Mouse (Mus musculus) erythroblast, embryonic 14.5 days (primary cell): ENCODE measurements around the gene Malrd1. TPM values are rescaled to one million over a fixed set of nuclear protein-coding genes. Genes with fewer than 3 reads are reported as not detected.

Experiments
- H3K27me3 ChIP-seq: 2 replicates; pipeline ENCODE4 v1.6.1; 2012; ENCODE audit warnings: inconsistent platforms; ENCODE audit not compliant: control insufficient read depth
- H3K36me3 ChIP-seq: 2 replicates; pipeline ENCODE4 v1.6.1; 2012; ENCODE audit warnings: mild to moderate bottlenecking, inconsistent platforms; ENCODE audit not compliant: control insufficient read depth
- H3K4me1 ChIP-seq: 2 replicates; pipeline ENCODE4 v1.6.1; 2012; ENCODE audit warnings: inconsistent platforms; ENCODE audit not compliant: control insufficient read depth
- H3K4me3 ChIP-seq: replicated peaks from 2 replicates; pipeline ENCODE3; 2012; ENCODE audit warnings: moderate library complexity, mild to moderate bottlenecking, inconsistent platforms
- H3K9me3 ChIP-seq: 2 replicates; pipeline ENCODE4 v1.6.1; 2012; ENCODE audit warnings: low read length, inconsistent platforms, mixed read lengths; ENCODE audit not compliant: control insufficient read depth
- GATA1 ChIP-seq: IDR thresholded peaks from 2 replicates; pipeline ENCODE4 v1.6.1; 2012; ENCODE audit warnings: low read length, inconsistent platforms, mixed read lengths
- TAL1 ChIP-seq: IDR thresholded peaks from 3 replicates; pipeline ENCODE4 v1.6.1; 2012; ENCODE audit warnings: low read length, inconsistent platforms, mixed read lengths
- polyA plus RNA-seq: library from polyadenylated mRNA; stranded (reverse); fragments of >175 nt; gene quantifications from 2 replicates; pipeline ENCODE4 v1.2.3, GENCODE M21; 2012

Gene Malrd1
- not detected in 2 replicates for polyA plus RNA-seq

- peaks cover 15% of the 10 kb centered on the region for H3K9me3 ChIP-seq
- H3K27me3 ChIP-seq, result no peaks in the 10 kb centered on the region
- H3K4me1 ChIP-seq, result no peaks in the 10 kb centered on the region
- TF ChIP-seq GATA1 (no peak), TAL1 (no peak)
- H3K36me3 ChIP-seq, result no peaks in the 10 kb centered on the region
- H3K4me3 ChIP-seq, result no peak within 1 kb of the TSS
These were observed at the start of gene Malrd1 for GRCm38 (mm10) chr2:15526241-15526924. TSS of gene Malrd1 (plus strand) at chr2:15526479.

GRCm38 (mm10) chr2:15538643-15539042 is 12.4 kb downstream of the Malrd1 start:
- H3K4me3 ChIP-seq, result no peak overlapping the region
- H3K36me3 ChIP-seq, result no peaks in the 10 kb centered on the region
- TF ChIP-seq TAL1, result no peak
- no peak for TF ChIP-seq GATA1
- no peaks in the 10 kb centered on the region for H3K27me3 ChIP-seq
- H3K9me3 ChIP-seq, result no peaks in the 10 kb centered on the region
- H3K4me1 ChIP-seq, result no peaks in the 10 kb centered on the region

GRCm38 (mm10) chr2:15613327-15613948 is 87.2 kb downstream of the Malrd1 start:
- Histone ChIP-seq H3K4me3 (no peak overlapping the region), H3K36me3 (no peaks in the 10 kb centered on the region)
- TF ChIP-seq TAL1 (no peak), GATA1 (no peak)

GRCm38 (mm10) chr2:15614026-15614425 is 87.7 kb downstream of the Malrd1 start:
- TF ChIP-seq GATA1 (no peak), TAL1 (no peak)
- Histone ChIP-seq H3K4me3 (no peak overlapping the region), H3K4me1 (no peaks in the 10 kb centered on the region), H3K36me3 (no peaks in the 10 kb centered on the region), H3K9me3 (0 out of 2 replicates have a peak, but pooled peaks cover 2% of the 10 kb centered on the region), H3K27me3 (no peaks in the 10 kb centered on the region)

More at GRCm38 (mm10) chr2:15613327-15613948, 87.2 kb downstream of the Malrd1 start:
- Histone ChIP-seq H3K9me3 (0 out of 2 replicates have a peak, but pooled peaks cover 2% of the 10 kb centered on the region), H3K27me3 (no peaks in the 10 kb centered on the region), H3K4me1 (no peaks in the 10 kb centered on the region)

GRCm38 (mm10) chr2:15635761-15636160 is 109.5 kb downstream of the Malrd1 start:
- no peaks in the 10 kb centered on the region for H3K27me3 ChIP-seq
- no peaks in the 10 kb centered on the region for H3K4me1 ChIP-seq
- TF ChIP-seq GATA1 (no peak), TAL1 (no peak)
- H3K36me3 ChIP-seq, result no peaks in the 10 kb centered on the region
- H3K4me3 ChIP-seq, result no peak overlapping the region
- H3K9me3 ChIP-seq, result no peaks in the 10 kb centered on the region

GRCm38 (mm10) chr2:15643864-15644263 is 117.6 kb downstream of the Malrd1 start:
- Histone ChIP-seq H3K36me3 (no peaks in the 10 kb centered on the region), H3K4me1 (no peaks in the 10 kb centered on the region), H3K27me3 (no peaks in the 10 kb centered on the region), H3K9me3 (no peaks in the 10 kb centered on the region), H3K4me3 (no peak overlapping the region)
- TF ChIP-seq TAL1 (no peak), GATA1 (no peak)

- TF ChIP-seq GATA1 (no peak), TAL1 (no peak)
- no peaks in the 10 kb centered on the region for H3K36me3 ChIP-seq
These were observed 130.1 kb downstream of the Malrd1 start for GRCm38 (mm10) chr2:15656388-15656787.

GRCm38 (mm10) chr2:15702977-15703376 is 176.7 kb downstream of the Malrd1 start:
- Histone ChIP-seq H3K27me3 (no peaks in the 10 kb centered on the region), H3K36me3 (no peaks in the 10 kb centered on the region), H3K9me3 (no peaks in the 10 kb centered on the region), H3K4me1 (no peaks in the 10 kb centered on the region), H3K4me3 (no peak overlapping the region)
- TF ChIP-seq GATA1 (no peak), TAL1 (no peak)

More at GRCm38 (mm10) chr2:15656388-15656787, 130.1 kb downstream of the Malrd1 start:
- H3K4me3 ChIP-seq, result no peak overlapping the region
- H3K9me3 ChIP-seq, result 0 out of 2 replicates have a peak, but pooled peaks cover 2% of the 10 kb centered on the region
- no peaks in the 10 kb centered on the region for H3K27me3 ChIP-seq
- no peaks in the 10 kb centered on the region for H3K4me1 ChIP-seq

GRCm38 (mm10) chr2:15740945-15741344 is 214.7 kb downstream of the Malrd1 start:
- H3K4me3 ChIP-seq, result no peak overlapping the region
- no peaks in the 10 kb centered on the region for H3K27me3 ChIP-seq
- TF ChIP-seq GATA1 (no peak), TAL1 (no peak)
- no peaks in the 10 kb centered on the region for H3K9me3 ChIP-seq
- H3K4me1 ChIP-seq, result peaks cover 2% of the 10 kb centered on the region; the same call in 1 of the 2 replicates
- H3K36me3 ChIP-seq, result no peaks in the 10 kb centered on the region
